Mouse (Mus musculus): ENCODE measurements at regions not wholly inside any gene's neighbourhood (a gene's known extent, or its start where the extent isn't known, plus 50 kb on each side); places are given as distances from the start of the nearest gene placed in this dataset.

DNA sequence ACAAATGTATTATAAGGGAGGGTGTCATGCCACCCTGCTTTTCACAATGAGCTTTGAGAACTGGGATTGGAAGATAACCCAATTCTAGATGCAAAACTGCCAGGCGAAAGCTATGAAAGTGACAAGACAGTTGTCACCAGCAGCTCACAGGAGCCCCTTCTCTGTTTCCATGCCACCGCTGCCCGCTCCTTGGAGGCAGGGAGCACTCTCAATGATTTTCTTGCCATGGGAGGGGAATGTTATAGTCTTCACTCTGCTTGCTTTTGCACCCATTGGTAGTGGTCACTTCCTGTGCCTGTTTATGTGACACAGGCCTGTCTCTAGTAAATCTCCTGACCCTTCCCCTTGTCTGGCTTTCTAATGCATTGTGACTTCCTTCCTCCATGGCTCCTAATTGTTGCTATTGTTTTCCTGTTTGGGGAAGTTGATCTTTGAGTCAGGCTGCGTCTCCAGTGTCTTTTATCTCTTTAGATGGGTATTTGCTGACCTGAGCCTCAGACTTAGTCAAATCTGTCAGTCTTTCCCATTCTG, 143.4 kb downstream of the Tpra1 start:
- no peaks in the 10 kb centered on the region for H3K4me1 ChIP-seq (replicated peaks; ENCODE audit: insufficient read depth, low read length)
- H3K9ac ChIP-seq (ENCODE audit: low read depth, low read length) = no peak overlapping the region
- H3K4me3 ChIP-seq (replicated peaks; ENCODE audit: low read depth, low read length) = no peak overlapping the region
- ATAC-seq (replicated peaks; ENCODE audit: low FRiP score, low read depth) (no peak), DNase-seq (ENCODE audit: low spot score) (no peak)
- H3K27me3 ChIP-seq (ENCODE audit: insufficient read depth, low read length) = no peaks in the 10 kb centered on the region
- H3K36me3 ChIP-seq (ENCODE audit: insufficient read depth, low read length) = no peaks in the 10 kb centered on the region
- TF ChIP-seq CTCF (IDR thresholded peaks at IDR 0.05; ENCODE audit: low read depth) = no peak
- H3K27ac ChIP-seq = no peak overlapping the region
- H3K9me3 ChIP-seq (replicated peaks; ENCODE audit: low read length) = no peaks in the 10 kb centered on the region
- WGBS = 71% methylated on average over 4 of the region's 4 CpGs
- no peak overlapping the region for H3K4me2 ChIP-seq (ENCODE audit: low read length)

DNA sequence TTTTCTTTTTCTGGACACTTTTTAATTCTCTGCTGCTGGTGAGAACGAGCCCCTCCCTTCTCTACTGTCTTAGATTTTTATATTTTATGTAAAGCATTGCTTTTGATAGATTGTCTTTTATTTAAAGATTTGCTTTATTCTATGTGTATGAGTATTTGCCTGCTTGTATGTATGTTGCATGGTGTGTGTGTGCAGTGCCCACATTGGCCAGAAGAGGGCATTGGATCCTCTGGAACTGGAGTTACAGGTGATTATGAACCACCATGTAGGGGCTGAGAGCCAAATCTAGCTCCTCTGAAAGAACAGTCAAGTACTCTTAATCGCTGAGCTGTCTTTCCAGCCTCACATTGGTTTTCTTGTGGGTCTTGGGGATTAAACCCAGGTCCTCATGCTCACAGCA, 144.4 kb downstream of the Tpra1 start:
- peak; percentile 46 for TF ChIP-seq CTCF (IDR thresholded peaks at IDR 0.05; ENCODE audit: low read depth)
- WGBS = 80% methylated on average over 2 of the region's 2 CpGs
- DNase-seq (ENCODE audit: low spot score) = no peak
- ATAC-seq (replicated peaks; ENCODE audit: low FRiP score, low read depth) = no peak
- H3K4me1 ChIP-seq (replicated peaks; ENCODE audit: insufficient read depth, low read length) = no peaks in the 10 kb centered on the region
- no peak overlapping the region for H3K4me2 ChIP-seq (ENCODE audit: low read length)
- no peaks in the 10 kb centered on the region for H3K36me3 ChIP-seq (ENCODE audit: insufficient read depth, low read length)
- H3K9ac ChIP-seq (ENCODE audit: low read depth, low read length) = no peak overlapping the region
- H3K9me3 ChIP-seq (replicated peaks; ENCODE audit: low read length) = no peaks in the 10 kb centered on the region
- no peak overlapping the region for H3K27ac ChIP-seq
- no peak overlapping the region for H3K4me3 ChIP-seq (replicated peaks; ENCODE audit: low read depth, low read length)
- no peaks in the 10 kb centered on the region for H3K27me3 ChIP-seq (ENCODE audit: insufficient read depth, low read length)

- no peak overlapping the region for H3K4me2 ChIP-seq (ENCODE audit: low read length)
- TF ChIP-seq CTCF (IDR thresholded peaks at IDR 0.05; ENCODE audit: low read depth) = no peak
- ATAC-seq (replicated peaks; ENCODE audit: low FRiP score, low read depth) (no peak), DNase-seq (ENCODE audit: low spot score) (no peak)
- H3K27me3 ChIP-seq (ENCODE audit: insufficient read depth, low read length) = no peaks in the 10 kb centered on the region
- H3K27ac ChIP-seq = no peak overlapping the region
- H3K9ac ChIP-seq (ENCODE audit: low read depth, low read length) = no peak overlapping the region
- 45% methylated on average over 6 of the region's 6 CpGs for WGBS
- H3K4me1 ChIP-seq (replicated peaks; ENCODE audit: insufficient read depth, low read length) = no peaks in the 10 kb centered on the region
- no peaks in the 10 kb centered on the region for H3K9me3 ChIP-seq (replicated peaks; ENCODE audit: low read length)
- H3K36me3 ChIP-seq (ENCODE audit: insufficient read depth, low read length) = no peaks in the 10 kb centered on the region
- H3K4me3 ChIP-seq (replicated peaks; ENCODE audit: low read depth, low read length) = no peak overlapping the region
These were observed 145.7 kb downstream of the Tpra1 start for GRCm38 (mm10) chr6:89047629-89048332.

DNA sequence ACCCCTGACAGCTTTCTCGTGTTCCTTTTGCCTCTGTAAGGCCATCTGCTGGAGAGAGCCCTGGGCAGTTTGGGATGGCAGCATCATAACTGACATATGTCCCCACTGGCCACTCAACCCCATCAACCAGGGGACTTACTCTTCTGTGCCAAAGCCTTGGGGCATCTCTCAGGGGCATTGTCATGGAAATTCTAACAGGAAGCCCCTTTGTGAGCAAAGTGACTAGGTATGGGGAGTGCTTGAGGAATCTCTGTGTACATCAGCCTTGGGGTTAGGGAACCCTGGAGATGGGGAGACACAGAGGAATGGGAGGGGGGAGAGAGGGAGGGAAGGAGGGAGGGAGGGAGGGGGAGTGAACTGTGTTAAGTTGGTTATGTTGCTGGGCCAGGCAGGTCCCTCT, 147.2 kb downstream of the Tpra1 start:
- no peak for ATAC-seq (replicated peaks; ENCODE audit: low FRiP score, low read depth)
- WGBS = 25% methylated on average over 1 of the region's 1 CpGs
- no peak for TF ChIP-seq CTCF (IDR thresholded peaks at IDR 0.05; ENCODE audit: low read depth)
- no peak overlapping the region for H3K4me3 ChIP-seq (replicated peaks; ENCODE audit: low read depth, low read length)
- no peak overlapping the region for H3K4me2 ChIP-seq (ENCODE audit: low read length)
- no peak overlapping the region for H3K9ac ChIP-seq (ENCODE audit: low read depth, low read length)
- no peaks in the 10 kb centered on the region for H3K27me3 ChIP-seq (ENCODE audit: insufficient read depth, low read length)
- DNase-seq (ENCODE audit: low spot score) = no peak
- no peak overlapping the region for H3K27ac ChIP-seq
- H3K9me3 ChIP-seq (replicated peaks; ENCODE audit: low read length) = no peaks in the 10 kb centered on the region
- H3K4me1 ChIP-seq (replicated peaks; ENCODE audit: insufficient read depth, low read length) = no peaks in the 10 kb centered on the region
- H3K36me3 ChIP-seq (ENCODE audit: insufficient read depth, low read length) = no peaks in the 10 kb centered on the region

- DNase-seq (ENCODE audit: low spot score) = no peak
- TF ChIP-seq CTCF (IDR thresholded peaks at IDR 0.05; ENCODE audit: low read depth) = no peak
- Histone ChIP-seq H3K9me3 (replicated peaks; ENCODE audit: low read length) (no peaks in the 10 kb centered on the region), H3K4me2 (ENCODE audit: low read length) (no peak overlapping the region), H3K27ac (no peak overlapping the region), H3K4me3 (replicated peaks; ENCODE audit: low read depth, low read length) (no peak overlapping the region), H3K27me3 (ENCODE audit: insufficient read depth, low read length) (no peaks in the 10 kb centered on the region), H3K4me1 (replicated peaks; ENCODE audit: insufficient read depth, low read length) (no peaks in the 10 kb centered on the region), H3K36me3 (ENCODE audit: insufficient read depth, low read length) (no peaks in the 10 kb centered on the region), H3K9ac (ENCODE audit: low read depth, low read length) (no peak overlapping the region)
- ATAC-seq (replicated peaks; ENCODE audit: low FRiP score, low read depth) = no peak
- WGBS = 72% methylated on average over 13 of the region's 13 CpGs
These were observed 148.7 kb downstream of the Tpra1 start for GRCm38 (mm10) chr6:89050575-89051270.

DNA sequence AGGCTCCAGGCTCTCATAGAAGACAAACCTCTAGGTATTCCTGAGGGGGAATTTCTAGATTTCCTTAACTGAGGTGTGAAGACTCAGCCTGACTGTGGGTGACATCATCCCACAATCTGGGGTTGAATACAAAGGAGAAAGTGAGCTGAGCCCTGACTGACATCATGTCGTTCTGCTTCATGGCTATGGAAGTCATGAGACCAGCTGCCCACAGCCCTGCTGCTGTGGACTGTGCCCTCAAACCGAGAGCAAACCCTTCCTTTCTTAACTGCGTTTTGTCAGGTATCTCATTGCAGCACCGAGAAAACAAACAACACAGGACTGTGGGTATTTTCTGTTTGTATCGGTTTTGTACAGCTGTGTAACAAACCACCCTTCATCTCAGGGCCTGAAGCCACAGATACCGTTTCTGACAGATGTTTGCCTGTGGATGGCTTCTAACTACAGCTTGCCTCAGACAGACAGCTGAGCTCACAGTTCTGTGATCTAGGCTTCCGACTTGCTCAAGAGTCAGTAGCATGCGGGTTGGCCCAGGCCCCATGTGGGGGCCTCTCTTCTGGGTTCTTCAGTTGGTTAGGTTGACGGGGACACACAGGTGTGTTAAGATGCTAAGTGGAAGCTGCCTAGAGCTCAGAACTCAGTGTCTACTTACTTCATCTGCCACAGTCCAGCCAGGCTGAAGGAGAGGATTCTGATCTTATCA, 150.9 kb downstream of the Tpra1 start:
- no peak overlapping the region for H3K4me3 ChIP-seq (replicated peaks; ENCODE audit: low read depth, low read length)
- H3K9me3 ChIP-seq (replicated peaks; ENCODE audit: low read length) = no peaks in the 10 kb centered on the region
- H3K36me3 ChIP-seq (ENCODE audit: insufficient read depth, low read length) = no peaks in the 10 kb centered on the region
- no peaks in the 10 kb centered on the region for H3K27me3 ChIP-seq (ENCODE audit: insufficient read depth, low read length)
- H3K4me2 ChIP-seq (ENCODE audit: low read length) = no peak overlapping the region
- no peaks in the 10 kb centered on the region for H3K4me1 ChIP-seq (replicated peaks; ENCODE audit: insufficient read depth, low read length)
- WGBS = 79% methylated on average over 9 of the region's 9 CpGs
- peak; percentile 57; the same call in 1 of the 2 replicates for ATAC-seq (replicated peaks; ENCODE audit: low FRiP score, low read depth)
- no peak overlapping the region for H3K9ac ChIP-seq (ENCODE audit: low read depth, low read length)
- H3K27ac ChIP-seq = no peak overlapping the region
- no peak for DNase-seq (ENCODE audit: low spot score)
- no peak for TF ChIP-seq CTCF (IDR thresholded peaks at IDR 0.05; ENCODE audit: low read depth)

Data from kidney, postnatal 0 days (tissue).